Mouse (Mus musculus): ENCODE data around the gene Nkx2-5. TPM values are rescaled to one million over a fixed set of nuclear protein-coding genes. Genes with fewer than 3 reads are reported as not detected.
A peak's percentile ranks its signal among the peaks of the same experiment; 100 is the strongest.

Nkx2-5 gene
- total RNA-seq, 4 experiments from 2014 or later, result 75.8 to 81.5 (median 79.7) TPM

- no peak for DNase-seq (ENCODE audit: low spot score)
Measured at GRCm38 (mm10) chr17:26836786-26837545, 7.8 kb downstream of the Nkx2-5 start.

DNA sequence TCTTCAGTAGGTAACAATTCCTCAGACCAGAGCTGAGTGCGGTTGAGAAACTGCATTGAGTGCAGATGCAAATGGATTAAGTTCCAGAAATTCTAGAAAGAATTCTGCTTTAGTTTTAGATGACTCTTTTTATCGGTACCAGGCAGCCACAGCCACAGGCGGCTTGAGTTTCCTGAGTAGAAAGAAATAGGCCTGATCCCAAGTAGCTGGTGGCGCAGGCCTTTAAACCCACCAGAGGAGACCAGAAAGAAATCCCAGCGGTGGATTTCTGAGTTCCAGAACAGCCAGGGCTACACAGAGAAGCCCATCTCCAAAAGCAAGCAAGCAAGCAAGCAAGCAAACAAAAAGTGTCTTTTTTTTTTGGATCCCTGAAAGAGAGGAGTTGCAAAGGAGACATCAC, 8.4 kb downstream of the Nkx2-5 start:
- no peak for DNase-seq (ENCODE audit: low spot score)

- DNase-seq (ENCODE audit: low spot score), result no peak
Measured at GRCm38 (mm10) chr17:26835956-26836355, 8.9 kb downstream of the Nkx2-5 start.

- DNase-seq (ENCODE audit: low spot score), result no peak
Measured at GRCm38 (mm10) chr17:26834966-26835755, 9.6 kb downstream of the Nkx2-5 start.

DNA sequence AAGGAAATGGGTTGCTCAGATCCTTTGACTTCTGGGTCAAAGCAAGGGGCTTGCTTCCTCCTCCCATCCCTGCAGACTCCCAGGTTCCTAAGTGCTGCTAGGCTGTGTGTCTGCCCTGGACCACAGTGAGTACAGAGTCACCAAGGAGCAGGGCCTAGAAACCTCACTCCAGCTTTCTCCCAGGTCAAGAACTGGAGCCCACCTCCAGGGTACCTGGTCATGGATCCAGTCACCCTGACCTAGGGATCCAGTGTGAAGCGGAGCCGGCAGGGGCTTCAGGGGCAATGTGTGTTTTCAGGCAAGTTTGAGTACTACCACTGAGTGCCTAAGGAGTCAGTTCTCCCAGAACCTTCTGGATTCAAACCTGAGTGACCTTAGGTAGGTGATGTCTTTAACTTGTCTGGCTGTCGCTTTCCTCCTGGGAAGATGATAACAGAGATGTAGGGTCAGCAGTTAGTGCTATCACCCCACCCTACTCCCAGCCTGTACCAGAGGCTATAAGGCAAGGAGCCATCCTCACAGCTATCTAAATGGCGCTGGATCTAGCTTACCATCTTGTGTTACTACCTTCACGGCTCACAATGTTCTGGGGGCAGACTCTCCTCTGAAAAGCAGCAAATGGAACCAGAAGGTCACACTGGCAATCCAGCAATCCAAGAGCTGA, 10.4 kb downstream of the Nkx2-5 start:
- no peak for DNase-seq (ENCODE audit: low spot score)

- DNase-seq (ENCODE audit: low spot score), result no peak
Measured at GRCm38 (mm10) chr17:26833806-26834205, 11.0 kb downstream of the Nkx2-5 start.

DNA sequence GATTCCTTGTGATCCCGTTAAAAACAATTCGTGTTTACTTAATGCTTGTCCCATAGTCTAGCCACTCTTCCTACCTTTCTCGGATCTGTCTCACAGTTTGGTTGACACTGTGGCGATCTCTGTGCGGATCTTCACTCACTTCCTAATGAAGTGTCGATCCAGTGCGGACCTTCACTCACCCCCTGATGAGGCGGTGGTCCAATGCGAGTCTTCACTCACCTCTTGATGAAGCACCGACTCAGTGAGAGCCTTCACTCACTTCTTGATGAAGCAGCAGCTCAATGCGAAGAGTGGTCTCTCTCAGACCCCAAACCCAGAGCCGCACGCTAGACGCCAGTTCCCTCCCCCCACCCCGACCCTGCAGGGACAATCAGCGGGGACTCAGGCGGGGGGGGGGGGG, 18.7 kb downstream of the Nkx2-5 start:
- DNase-seq (ENCODE audit: low spot score), result no peak

- DNase-seq (ENCODE audit: low spot score), result no peak
Measured at GRCm38 (mm10) chr17:26817776-26818175, 27.0 kb downstream of the Nkx2-5 start.

DNA sequence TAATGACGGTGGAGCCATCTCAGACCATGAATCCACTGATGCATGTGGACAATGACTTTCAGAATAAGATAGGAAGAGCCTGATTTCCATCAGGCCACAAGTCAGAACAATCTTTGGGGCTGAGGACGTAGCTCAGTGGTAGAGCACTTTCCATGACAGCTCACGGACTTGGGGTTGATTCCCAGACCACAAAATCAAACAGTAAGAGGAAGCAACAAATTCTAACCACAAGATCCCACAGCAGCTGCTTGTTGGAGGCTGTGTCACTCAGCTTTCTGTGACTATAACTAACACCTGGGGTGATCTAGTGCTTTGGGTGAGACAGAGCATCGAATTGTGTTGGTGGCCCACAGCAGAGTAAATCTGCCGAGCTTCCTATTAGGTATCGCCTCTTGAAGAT, 28.0 kb downstream of the Nkx2-5 start:
- no peak for DNase-seq (ENCODE audit: low spot score)

- DNase-seq (ENCODE audit: low spot score), result no peak
Measured at GRCm38 (mm10) chr17:26813497-26813896, 31.3 kb downstream of the Nkx2-5 start.

DNA sequence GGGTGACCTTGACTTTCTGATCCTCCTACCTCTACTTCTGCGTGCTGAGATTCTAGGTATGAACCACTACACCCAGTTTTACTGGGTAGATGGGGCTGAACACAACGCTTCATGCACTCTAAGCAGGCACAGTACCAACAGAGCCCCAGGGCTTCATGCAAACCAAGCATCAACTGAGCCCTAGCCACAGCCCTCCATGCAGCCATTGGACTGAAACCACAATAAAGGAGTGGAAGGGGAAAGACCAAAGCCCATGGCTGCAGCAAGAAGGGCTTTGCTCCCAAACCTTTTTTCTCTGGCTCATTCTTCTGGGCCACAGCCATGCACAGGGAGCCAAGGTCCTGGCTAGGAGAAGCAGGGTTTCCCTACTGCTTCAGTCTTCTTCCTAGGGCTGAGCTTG, 32.2 kb downstream of the Nkx2-5 start:
- no peak for DNase-seq (ENCODE audit: low spot score)

- no peak for DNase-seq (ENCODE audit: low spot score)
Measured at GRCm38 (mm10) chr17:26802886-26803285, 41.9 kb downstream of the Nkx2-5 start.

DNA sequence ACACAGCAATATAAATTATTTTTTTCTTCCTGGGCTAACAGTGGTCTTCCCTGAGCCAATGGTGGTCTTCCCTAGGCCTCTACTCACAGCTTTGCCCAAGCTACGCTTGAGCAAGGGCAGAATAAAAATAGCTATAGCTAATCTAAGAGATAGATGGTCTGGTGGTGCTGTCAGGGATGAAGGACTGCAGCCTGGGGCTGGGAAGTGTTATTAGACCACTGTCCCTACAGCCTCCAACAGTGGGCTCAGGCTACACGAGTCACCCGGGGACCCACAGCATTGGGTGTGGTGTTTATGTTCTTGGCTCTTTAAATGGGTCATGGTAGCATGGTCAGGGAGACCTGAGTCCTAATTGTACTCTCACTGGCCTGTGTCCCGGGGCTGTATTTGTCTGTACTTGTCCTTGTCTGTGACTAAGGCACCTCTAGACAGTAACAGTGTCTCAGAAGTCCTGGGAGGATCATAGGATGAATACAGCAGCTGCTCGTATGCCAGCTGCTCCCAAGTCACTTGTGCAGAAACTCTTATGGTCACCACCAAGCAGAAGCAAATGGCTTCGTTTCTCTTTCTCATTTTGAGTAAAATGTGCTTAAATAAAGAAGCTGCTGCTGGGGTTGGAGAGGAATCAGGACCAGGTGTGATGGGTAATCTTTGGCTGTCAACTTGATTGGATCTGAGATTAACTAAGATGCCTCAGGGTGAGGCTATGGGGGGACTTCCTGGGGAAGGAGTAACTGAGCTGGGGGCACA, 47.3 kb downstream of the Nkx2-5 start:
- DNase-seq (ENCODE audit: low spot score), result no peak

DNA sequence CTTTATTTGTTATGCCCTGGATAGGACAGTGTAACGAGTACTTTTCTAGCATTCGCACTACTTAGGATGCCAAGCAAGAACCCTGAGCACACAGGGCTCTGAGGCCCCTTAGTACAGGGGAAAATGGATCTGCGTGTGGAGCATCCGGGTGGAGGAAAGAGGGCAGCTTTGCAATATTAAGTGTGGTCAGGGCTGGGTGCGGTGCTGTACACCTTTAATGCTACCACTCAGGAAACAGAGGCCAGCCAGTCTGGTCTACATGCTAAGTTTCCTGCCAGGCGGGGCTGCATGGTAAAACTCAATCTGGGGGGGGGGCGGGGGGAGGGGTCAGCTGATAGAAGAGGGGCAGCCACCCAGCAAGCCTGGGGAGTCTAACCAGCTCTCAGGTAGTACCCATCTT, 49.4 kb downstream of the Nkx2-5 start:
- no peak for DNase-seq (ENCODE audit: low spot score)

- peak; percentile 52 for DNase-seq (ENCODE audit: low spot score)
Measured at GRCm38 (mm10) chr17:26794744-26795143, 50.1 kb downstream of the Nkx2-5 start.

- DNase-seq (ENCODE audit: low spot score), result no peak
Measured at GRCm38 (mm10) chr17:26793068-26793765, 51.6 kb downstream of the Nkx2-5 start.

- DNase-seq (ENCODE audit: low spot score), result peak; percentile 35
Measured at GRCm38 (mm10) chr17:26792096-26792495, 52.7 kb downstream of the Nkx2-5 start.

DNA sequence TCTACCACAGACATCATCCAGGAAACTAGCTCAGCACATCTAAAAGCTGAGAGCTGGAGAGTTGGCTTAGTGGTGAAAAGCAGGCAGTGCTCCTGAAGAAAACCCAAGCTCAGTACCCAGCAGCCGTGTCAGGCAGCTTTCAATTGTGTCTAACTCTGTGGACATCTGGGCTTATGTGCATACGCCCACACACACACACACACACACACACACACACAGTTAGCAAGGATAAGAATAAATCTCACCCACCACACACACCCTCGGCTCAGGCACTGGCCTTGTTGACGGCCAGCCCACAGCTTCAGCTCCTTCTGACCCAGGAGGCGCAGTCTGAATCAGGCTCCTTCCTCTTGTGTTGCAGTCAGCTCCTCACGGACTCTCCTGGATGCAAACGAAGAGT, 53.2 kb downstream of the Nkx2-5 start:
- DNase-seq (ENCODE audit: low spot score), result no peak

DNA sequence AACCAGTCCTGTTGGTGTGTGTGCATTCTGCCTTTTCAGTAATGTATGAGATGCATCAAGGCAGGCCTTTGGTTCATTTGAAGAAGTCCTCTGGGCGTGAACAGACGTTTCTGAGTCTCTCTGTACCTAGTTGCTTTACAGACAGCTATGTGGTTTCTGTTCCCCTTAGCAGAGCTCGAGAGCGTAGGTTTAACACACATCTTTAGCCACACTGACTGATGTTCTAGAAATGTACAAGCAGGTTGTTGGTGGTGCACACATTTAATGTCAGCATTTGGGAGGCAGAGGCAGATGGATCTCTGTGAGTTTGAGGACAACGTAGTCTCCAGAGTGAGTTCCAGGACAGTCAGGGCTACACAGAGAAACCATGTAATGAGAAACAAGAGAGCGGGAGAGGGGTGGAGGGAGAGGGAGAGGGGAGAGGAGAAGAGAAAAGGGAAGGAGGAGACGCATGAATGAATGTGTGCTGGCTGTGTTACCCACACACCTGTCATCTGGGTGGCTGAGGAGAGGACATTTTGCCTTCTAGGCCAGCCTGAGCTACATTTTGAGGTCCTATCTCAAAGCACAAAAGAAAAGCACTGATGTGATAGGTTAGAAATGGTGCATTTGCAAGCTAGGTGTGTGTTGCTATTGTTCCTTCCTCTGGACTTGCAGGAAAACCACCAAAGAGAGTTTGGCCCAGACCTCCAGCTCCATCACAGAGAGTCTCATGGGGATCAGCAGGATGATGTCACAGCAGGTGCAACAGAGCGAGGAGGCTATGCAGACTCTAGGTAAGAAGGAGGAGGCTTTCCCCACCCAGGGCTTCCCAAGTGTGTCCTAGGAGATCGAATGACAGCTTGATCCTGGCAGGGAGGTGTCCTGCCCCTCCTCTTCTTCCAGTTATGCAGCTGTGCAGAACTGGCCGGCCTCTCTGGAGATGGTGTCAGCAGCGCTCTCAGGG, 54.3 kb downstream of the Nkx2-5 start:
- no peak for DNase-seq (ENCODE audit: low spot score)

All from heart, adult 8-10 months (tissue).